Mouse (Mus musculus) heart, adult 2 months (tissue): Measurements from ENCODE around the gene Zbtb7a. TPM values are rescaled to one million over a fixed set of nuclear protein-coding genes. Genes with fewer than 3 reads are reported as not detected.

Experiments used
- DNase-seq, 2 experiments: peaks; one replicate each; pipeline ENCODE4 v3.0.0; 2021
- H3K27ac ChIP-seq: fragments of 200-600 bp; 2 replicates; pipeline ENCODE4 v1.8.1; 2022
- H3K27me3 ChIP-seq: fragments of 200-500 bp; 2 replicates; pipeline ENCODE4 v1.6.1; 2012; ENCODE audit warnings: mild to moderate bottlenecking, low read length, inconsistent platforms, mixed read lengths; ENCODE audit not compliant: control insufficient read depth, insufficient read depth
- H3K36me3 ChIP-seq: fragments of 200-500 bp; 2 replicates; pipeline ENCODE4 v1.6.1; 2012; ENCODE audit warnings: low read length, inconsistent platforms; ENCODE audit not compliant: control insufficient read depth, insufficient read depth
- H3K4me1 ChIP-seq: fragments of 200-500 bp; 2 replicates; pipeline ENCODE4 v1.6.1; 2011; ENCODE audit warnings: low read length; ENCODE audit not compliant: control insufficient read depth, insufficient read depth
- H3K4me3 ChIP-seq: fragments of 200-600 bp; 2 replicates; pipeline ENCODE4 v1.8.1; 2022
- H3K79me2 ChIP-seq: fragments of 200-500 bp; replicated peaks from 2 replicates; pipeline ENCODE4 v1.6.1; 2012; ENCODE audit warnings: mild to moderate bottlenecking, inconsistent platforms, low read length, moderate library complexity, mixed read lengths; ENCODE audit not compliant: control insufficient read depth, insufficient read depth
- H3K9ac ChIP-seq: fragments of 200-500 bp; 2 replicates; pipeline ENCODE4 v1.6.1; 2012; ENCODE audit warnings: low read depth, mild to moderate bottlenecking, control low read depth, inconsistent platforms, low read length, mixed read lengths
- CTCF ChIP-seq: fragments of 200-600 bp; IDR thresholded peaks from 2 replicates; pipeline ENCODE4 v1.8.1; 2022; ENCODE audit warnings: antibody characterized with exemption, mild to moderate bottlenecking, moderate library complexity
- EP300 ChIP-seq: fragments of 200-500 bp; IDR thresholded peaks from 2 replicates; pipeline ENCODE4 v1.6.1; 2011; ENCODE audit warnings: low read depth, low read length, control low read depth; ENCODE audit not compliant: insufficient read depth
- POLR2A ChIP-seq: fragments of 200-500 bp; IDR thresholded peaks from 2 replicates; pipeline ENCODE4 v1.6.1; 2011; ENCODE audit warnings: mild to moderate bottlenecking, low read depth, low read length, control low read depth; ENCODE audit not compliant: insufficient read depth
- WGBS: fragments of 180-500 bp; shearing (Covaris S2); methylation state at CpG from one replicate; pipeline ENCODE4 v1.1.7; 2018; 5-methylcytosine and 5-hydroxymethylcytosine counted together
- intact Hi-C: fragments of 180-260 bp; cut with DNase I; formaldehyde crosslinking; loops from one replicate; pipeline ENCODE4 v1.15.1; 2025
- polyA plus RNA-seq: library from polyadenylated mRNA; depleted of rRNA; stranded (reverse); fragments of >200 nt; gene quantifications from 2 replicates; pipeline ENCODE4 v1.2.3, GENCODE M21; 2012
- total RNA-seq, 2 experiments: library from RNA; stranded (reverse); gene quantifications; 2 replicates each; pipeline ENCODE4 v1.2.3; 2021

Gene Zbtb7a
- total and polyA plus RNA-seq, 3 experiments, result 20.6 to 41.4 (median 35.2) TPM

GRCm38 (mm10) chr10:81182336-81183333 lies 47.6 kb downstream of the Zbtb7a start, which contains the start of gene Dapk3:
TSS of gene Dapk3 (plus strand) at chr10:81183005.
- Histone ChIP-seq H3K27me3 (no peaks in the 10 kb centered on the region), H3K79me2 (peaks cover 2% of the 10 kb centered on the region; the same call in 1 of the 2 replicates), H3K4me3 (peak within 1 kb of the TSS; percentile 69), H3K4me1 (peaks cover 12% of the 10 kb centered on the region), H3K9ac (peak within 1 kb of the TSS; percentile 79), H3K27ac (peak within 1 kb of the TSS; percentile 95), H3K36me3 (peaks cover 3% of the 10 kb centered on the region; the same call in 1 of the 2 replicates)
- WGBS, result 6% methylated on average over 53 of the region's 53 CpGs
- intact Hi-C loops, result no loop called here
- TF ChIP-seq CTCF (no peak), POLR2A (peak; percentile 93), EP300 (peak; percentile 94)
- peak; percentile 92 to 97 for DNase-seq

GRCm38 (mm10) chr10:81183805-81184204 lies 48.8 kb downstream of the Zbtb7a start, which contains the start of gene 4930442H23Rik:
TSS of gene 4930442H23Rik (minus strand) at chr10:81183849.
- DNase-seq, result no peak
- 56% methylated on average over 5 of the region's 5 CpGs for WGBS
- H3K4me1 ChIP-seq, result peaks cover 8% of the 10 kb centered on the region

GRCm38 (mm10) chr10:81184765-81185164 lies 49.7 kb downstream of the Zbtb7a start:
- DNase-seq, result no peak
- no peak overlapping the region for H3K9ac ChIP-seq

More at GRCm38 (mm10) chr10:81183805-81184204, 48.8 kb downstream of the Zbtb7a start, which contains the start of gene 4930442H23Rik:
- intact Hi-C loops, result no loop called here
- Histone ChIP-seq H3K9ac (peak within 1 kb of the TSS; percentile 79), H3K36me3 (no peaks in the 10 kb centered on the region), H3K27me3 (no peaks in the 10 kb centered on the region), H3K79me2 (peaks cover 2% of the 10 kb centered on the region; the same call in 1 of the 2 replicates), H3K27ac (peak within 1 kb of the TSS; percentile 95), H3K4me3 (peak within 1 kb of the TSS; percentile 69)
- TF ChIP-seq CTCF (no peak), POLR2A (no peak), EP300 (no peak)

GRCm38 (mm10) chr10:81187161-81187560 lies 52.1 kb downstream of the Zbtb7a start:
- Histone ChIP-seq H3K4me1 (peaks cover 7% of the 10 kb centered on the region), H3K4me3 (no peak overlapping the region), H3K27ac (no peak overlapping the region), H3K79me2 (0 out of 2 replicates have a peak, but pooled peaks cover 2% of the 10 kb centered on the region), H3K36me3 (no peaks in the 10 kb centered on the region), H3K27me3 (no peaks in the 10 kb centered on the region), H3K9ac (no peak overlapping the region)
- intact Hi-C loops, result no loop called here
- WGBS, result 92% methylated on average over 9 of the region's 9 CpGs
- TF ChIP-seq POLR2A, result no peak
- no peak for TF ChIP-seq CTCF
- DNase-seq, result no peak

More at GRCm38 (mm10) chr10:81184765-81185164, 49.7 kb downstream of the Zbtb7a start:
- TF ChIP-seq CTCF (no peak), POLR2A (no peak), EP300 (no peak)
- no peaks in the 10 kb centered on the region for H3K27me3 ChIP-seq
- WGBS, result 15% methylated on average over 4 of the region's 4 CpGs
- 0 out of 2 replicates have a peak, but pooled peaks cover 2% of the 10 kb centered on the region for H3K79me2 ChIP-seq
- H3K4me3 ChIP-seq, result no peak overlapping the region
- intact Hi-C loops, result no loop called here
- peaks cover 7% of the 10 kb centered on the region for H3K4me1 ChIP-seq
- H3K27ac ChIP-seq, result peak overlapping the region; percentile 15; the same call in 1 of the 2 replicates
- H3K36me3 ChIP-seq, result no peaks in the 10 kb centered on the region

- TF ChIP-seq POLR2A (no peak), EP300 (no peak), CTCF (no peak)
- DNase-seq, result no peak
- WGBS, result 86% methylated on average over 26 of the region's 26 CpGs
- H3K4me3 ChIP-seq, result no peak overlapping the region
- intact Hi-C loops, result no loop called here
- H3K9ac ChIP-seq, result no peak overlapping the region
- H3K79me2 ChIP-seq, result 0 out of 2 replicates have a peak, but pooled peaks cover 2% of the 10 kb centered on the region
- peaks cover 7% of the 10 kb centered on the region for H3K4me1 ChIP-seq
- H3K27ac ChIP-seq, result no peak overlapping the region
- H3K36me3 ChIP-seq, result no peaks in the 10 kb centered on the region
- H3K27me3 ChIP-seq, result no peaks in the 10 kb centered on the region
Measured at GRCm38 (mm10) chr10:81189821-81190220, 54.8 kb downstream of the Zbtb7a start.
